Comparison of ENCODE assay signal across 17 mouse cellular contexts in the genomic region with DNA sequence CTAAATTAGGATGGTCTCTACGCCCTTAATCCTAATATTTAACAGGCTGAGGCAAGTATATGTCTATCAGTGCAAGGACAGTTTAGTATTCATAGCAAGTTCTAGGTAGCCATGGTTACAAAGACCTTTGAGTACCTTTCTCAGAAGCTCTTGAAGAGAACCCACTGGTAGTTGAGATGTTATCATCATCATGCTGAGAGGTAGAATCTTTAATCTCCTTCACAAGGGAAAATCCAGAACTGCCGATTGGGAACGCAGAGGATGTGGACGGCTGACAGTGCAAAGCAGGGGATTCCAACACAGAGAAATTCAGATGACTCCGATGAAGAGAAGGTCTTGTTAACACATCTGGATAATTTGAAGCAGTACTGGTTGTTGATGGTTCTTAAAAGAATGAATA.
"Had no signal": no experiment of that assay in that cellular context is flagged by ENCODE, and none has a peak within 500 bp of the region (broad histone marks: within the 10 kb centered on the region; RNA-seq: fewer than 3 reads in every experiment).

No protein-coding gene starts in this region.

- H3K27ac ChIP-seq: lung, embryonic 15.5 days; macrophage; midbrain, embryonic 13.5 days; midbrain, embryonic 15.5 days; neural tube, embryonic 12.5 days; stomach, embryonic 15.5 days; stomach, postnatal 0 days had no signal

- H3K4me3 ChIP-seq: lung, embryonic 15.5 days; megakaryocyte, embryonic 14.5 days; midbrain, embryonic 13.5 days; midbrain, embryonic 15.5 days; neural tube, embryonic 12.5 days; stomach, embryonic 15.5 days had no signal

- H3K9ac ChIP-seq: liver, postnatal 0 days; lung, embryonic 15.5 days; midbrain, embryonic 13.5 days; midbrain, embryonic 15.5 days; neural tube, embryonic 12.5 days; stomach, embryonic 15.5 days had no signal

- H3K27me3 ChIP-seq: lung, embryonic 15.5 days; megakaryocyte, embryonic 14.5 days; midbrain, embryonic 13.5 days; midbrain, embryonic 15.5 days; neural tube, embryonic 12.5 days; stomach, embryonic 15.5 days had no signal

- DNase-seq: liver, postnatal 0 days; lung, adult 2 months; lung, postnatal 14 days; lung, postnatal 36 days; right cerebral cortex, postnatal 14 days; thymus, postnatal 14 days; thymus, postnatal 36 days had no signal

- H3K9me3 ChIP-seq: lung, embryonic 15.5 days; megakaryocyte, embryonic 14.5 days; midbrain, embryonic 13.5 days; midbrain, embryonic 15.5 days; neural tube, embryonic 12.5 days; stomach, embryonic 15.5 days had no signal

- H3K4me1 ChIP-seq: lung, embryonic 15.5 days; neural tube, embryonic 12.5 days; stomach, embryonic 15.5 days had no signal

- ATAC-seq: liver, postnatal 0 days; lung, postnatal 0 days; midbrain, embryonic 13.5 days; midbrain, embryonic 15.5 days had no signal

- H3K4me2 ChIP-seq: lung, embryonic 15.5 days; midbrain, embryonic 11.5 days; midbrain, embryonic 13.5 days; midbrain, embryonic 15.5 days; neural tube, embryonic 12.5 days; stomach, embryonic 15.5 days had no signal
